31 mouse cellular contexts compared by ENCODE assay signal in the genomic region with DNA sequence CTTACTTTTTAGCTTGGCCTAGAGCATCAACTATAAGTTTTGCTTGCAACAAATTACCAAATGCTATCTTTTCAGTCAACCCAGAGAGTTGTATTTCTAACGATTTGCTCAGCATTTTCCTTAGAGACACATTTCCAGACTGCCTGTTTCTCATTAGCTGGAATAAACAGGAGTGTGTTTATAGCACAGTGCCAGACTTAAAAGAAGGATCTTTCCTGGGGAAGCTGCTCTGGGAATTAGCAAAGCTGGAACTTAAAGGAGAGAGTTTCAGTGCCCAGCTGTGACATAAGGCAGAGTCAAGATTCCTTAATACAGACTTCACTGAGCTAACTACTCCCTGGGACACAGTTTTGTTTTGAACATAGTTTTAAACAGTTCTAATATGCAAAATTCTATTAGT. TPM values are rescaled to one million over a fixed set of nuclear protein-coding genes. Genes with fewer than 3 reads are reported as not detected.
DNase-seq lines count a peak whose midpoint lies in the region; ATAC-seq lines count a peak whose summit lies in the region.
"Had no signal": no experiment of that assay in that cellular context is flagged by ENCODE, and none has a peak within 500 bp of the region (broad histone marks: within the 10 kb centered on the region; RNA-seq: fewer than 3 reads in every experiment).

No protein-coding gene starts in this region.

- 9% methylated on average over 1 of the region's 1 CpGs for WGBS in embryonic facial prominence, embryonic 11.5 days
- 20% methylated on average over 1 of the region's 1 CpGs for WGBS in embryonic facial prominence, embryonic 10.5 days
- WGBS in midbrain, embryonic 14.5 days: 50% methylated on average over 1 of the region's 1 CpGs
- WGBS in midbrain, embryonic 10.5 days: 47% methylated on average over 1 of the region's 1 CpGs

- no peak overlapping the region for H3K4me3 ChIP-seq in embryonic facial prominence, embryonic 11.5 days (ENCODE audit: low read depth, low read length)
- no peak overlapping the region for H3K4me3 ChIP-seq in embryonic facial prominence, embryonic 10.5 days
- H3K4me3 ChIP-seq in midbrain, embryonic 14.5 days (replicated peaks; ENCODE audit: low read depth, low read length): no peak overlapping the region
- H3K4me3 ChIP-seq in midbrain, embryonic 10.5 days: no peak overlapping the region
- H3K4me3 ChIP-seq: embryonic facial prominence, embryonic 13.5 days; erythroblast, embryonic 14.5 days; heart, embryonic 10.5 days; heart, embryonic 15.5 days; limb, embryonic 12.5 days; megakaryocyte, embryonic 14.5 days had no signal

- ATAC-seq in embryonic facial prominence, embryonic 11.5 days (replicated peaks; ENCODE audit: insufficient number of reproducible peaks, low FRiP score, low TSS enrichment, low read depth): no peak
- no peak for ATAC-seq in midbrain, embryonic 14.5 days (ENCODE audit: low FRiP score, low TSS enrichment)
- ATAC-seq: hindbrain, postnatal 0 days; intestine, embryonic 16.5 days; Patski had no signal

- DNase-seq in embryonic facial prominence, embryonic 11.5 days (ENCODE audit: low spot score): peak; percentile 70
- no peak for DNase-seq in embryonic facial prominence, embryonic 10.5 days (ENCODE audit: low spot score)
- DNase-seq in midbrain, embryonic 14.5 days: peak; percentile 23
- no peak for DNase-seq in midbrain, embryonic 10.5 days (ENCODE audit: low spot score)
- DNase-seq in hindlimb bud, embryonic 11.5 days (ENCODE audit: extremely low spot score, low read depth, low spot score): peak; percentile 56
- no peak for DNase-seq in urinary bladder, adult 18-20 months (ENCODE audit: low spot score in 2 of 2)
- no peak for DNase-seq in ovary, postnatal 10 days (ENCODE audit: low spot score)
- DNase-seq: adrenal gland, postnatal 10 days; cerebellum, adult 11-12 months; cerebellum, adult 9-11 months; gastrocnemius, postnatal 14 days; heart, adult 11 months; kidney, adult 8-10 months; kidney, postnatal 4 days; layer of hippocampus, postnatal 36 days; lung, postnatal 4 days; right cerebral cortex, postnatal 25 days; thymus, adult 18-20 months; thymus, postnatal 25 days had no signal

- H3K27ac ChIP-seq in embryonic facial prominence, embryonic 11.5 days (replicated peaks; ENCODE audit: low read depth, low read length): no peak overlapping the region
- H3K27ac ChIP-seq in embryonic facial prominence, embryonic 10.5 days (replicated peaks): no peak overlapping the region
- no peak overlapping the region for H3K27ac ChIP-seq in midbrain, embryonic 14.5 days (replicated peaks; ENCODE audit: low read depth, low read length)
- H3K27ac ChIP-seq in midbrain, embryonic 10.5 days (replicated peaks): no peak overlapping the region
- H3K27ac ChIP-seq: embryonic facial prominence, embryonic 13.5 days; heart, embryonic 10.5 days; heart, embryonic 15.5 days; hindbrain, postnatal 0 days; kidney, postnatal 0 days; limb, embryonic 12.5 days; stomach, postnatal 0 days had no signal

- no peaks in the 10 kb centered on the region for H3K4me1 ChIP-seq in embryonic facial prominence, embryonic 11.5 days (ENCODE audit: control insufficient read depth, insufficient read depth, low read length)
- peaks cover 17% of the 10 kb centered on the region for H3K4me1 ChIP-seq in embryonic facial prominence, embryonic 10.5 days
- no peaks in the 10 kb centered on the region for H3K4me1 ChIP-seq in midbrain, embryonic 14.5 days (ENCODE audit: control insufficient read depth, insufficient read depth, low read length)
- peaks cover 5% of the 10 kb centered on the region; the same call in 1 of the 2 replicates for H3K4me1 ChIP-seq in midbrain, embryonic 10.5 days
- H3K4me1 ChIP-seq: heart, embryonic 10.5 days; heart, embryonic 15.5 days; megakaryocyte, embryonic 14.5 days had no signal

- H3K4me2 ChIP-seq in embryonic facial prominence, embryonic 11.5 days (ENCODE audit: low read depth, low read length): no peak overlapping the region
- H3K4me2 ChIP-seq in midbrain, embryonic 14.5 days (ENCODE audit: low read length): no peak overlapping the region
- H3K4me2 ChIP-seq: embryonic facial prominence, embryonic 13.5 days; heart, embryonic 15.5 days; limb, embryonic 12.5 days had no signal

- H3K27me3 ChIP-seq in embryonic facial prominence, embryonic 11.5 days (ENCODE audit: control insufficient read depth, insufficient read depth, low read length): no peaks in the 10 kb centered on the region
- no peaks in the 10 kb centered on the region for H3K27me3 ChIP-seq in embryonic facial prominence, embryonic 10.5 days (replicated peaks; ENCODE audit: low read depth, poor library complexity, severe bottlenecking)
- no peaks in the 10 kb centered on the region for H3K27me3 ChIP-seq in midbrain, embryonic 14.5 days (ENCODE audit: control insufficient read depth, insufficient read depth, low read length)
- H3K27me3 ChIP-seq in midbrain, embryonic 10.5 days (ENCODE audit: low read depth, poor library complexity, severe bottlenecking): no peaks in the 10 kb centered on the region
- H3K27me3 ChIP-seq: embryonic facial prominence, embryonic 13.5 days; heart, embryonic 15.5 days; limb, embryonic 12.5 days; megakaryocyte, embryonic 14.5 days; Patski had no signal

- H3K9ac ChIP-seq in embryonic facial prominence, embryonic 11.5 days (replicated peaks; ENCODE audit: low read length): no peak overlapping the region
- no peak overlapping the region for H3K9ac ChIP-seq in midbrain, embryonic 14.5 days (replicated peaks; ENCODE audit: low read length)
- H3K9ac ChIP-seq: embryonic facial prominence, embryonic 13.5 days; heart, embryonic 15.5 days; limb, embryonic 12.5 days had no signal

- no peaks in the 10 kb centered on the region for H3K9me3 ChIP-seq in embryonic facial prominence, embryonic 11.5 days (replicated peaks; ENCODE audit: control insufficient read depth, low read length)
- no peaks in the 10 kb centered on the region for H3K9me3 ChIP-seq in embryonic facial prominence, embryonic 10.5 days
- no peaks in the 10 kb centered on the region for H3K9me3 ChIP-seq in midbrain, embryonic 14.5 days (ENCODE audit: control insufficient read depth, low read length)
- no peaks in the 10 kb centered on the region for H3K9me3 ChIP-seq in midbrain, embryonic 10.5 days (replicated peaks)
- H3K9me3 ChIP-seq: embryonic facial prominence, embryonic 13.5 days; G1E; heart, embryonic 10.5 days; heart, embryonic 15.5 days; limb, embryonic 12.5 days; megakaryocyte, embryonic 14.5 days had no signal

- H3K36me3 ChIP-seq in embryonic facial prominence, embryonic 11.5 days (replicated peaks; ENCODE audit: control insufficient read depth, insufficient read depth, low read depth, low read length): no peaks in the 10 kb centered on the region
- H3K36me3 ChIP-seq in embryonic facial prominence, embryonic 10.5 days (replicated peaks): no peaks in the 10 kb centered on the region
- no peaks in the 10 kb centered on the region for H3K36me3 ChIP-seq in midbrain, embryonic 14.5 days (ENCODE audit: control insufficient read depth, insufficient read depth, low read length)
- H3K36me3 ChIP-seq in midbrain, embryonic 10.5 days: no peaks in the 10 kb centered on the region
- H3K36me3 ChIP-seq: embryonic facial prominence, embryonic 13.5 days; G1E; heart, embryonic 10.5 days; heart, embryonic 15.5 days; limb, embryonic 12.5 days had no signal

RNA-seq across cellular contexts. Expression of gene Vegfc, which starts 34.8 kb away (rescaled TPM):
- polyA plus RNA-seq in embryonic facial prominence, embryonic 11.5 days (2014; fragmentation: Nextera tagmentation; extraction: Ambion mirVana): 9.4 and 11.0 TPM in 2 replicates
- 8.1 and 10.7 TPM in 2 replicates for polyA plus RNA-seq in embryonic facial prominence, embryonic 10.5 days (2016; fragmentation: Nextera tagmentation; extraction: Ambion mirVana)
- 2.4 and 3.1 TPM in 2 replicates for polyA plus RNA-seq in midbrain, embryonic 14.5 days (2014; fragmentation: Nextera tagmentation; extraction: Ambion mirVana)
- polyA plus RNA-seq in midbrain, embryonic 10.5 days (2016; fragmentation: Nextera tagmentation; extraction: Ambion mirVana): 5.1 and 5.4 TPM in 2 replicates
- polyA plus RNA-seq: erythroblast, embryonic 14.5 days; G1E had no signal

Comparison
In these comparisons a context has a peak if more than half of its experiments do, and no peak if none do; other contexts are left out.
1. DNase-seq: peak in embryonic facial prominence, embryonic 11.5 days (single experiment), midbrain, embryonic 14.5 days (single experiment) and hindlimb bud, embryonic 11.5 days (single experiment); none in embryonic facial prominence, embryonic 10.5 days (single experiment), midbrain, embryonic 10.5 days (single experiment), urinary bladder, adult 18-20 months (0 of 2) and ovary, postnatal 10 days (single experiment).